Mouse (Mus musculus): ENCODE measurements around the gene Eci3. TPM values are rescaled to one million over a fixed set of nuclear protein-coding genes. Genes with fewer than 3 reads are reported as not detected.
A peak's percentile ranks its signal among the peaks of the same experiment; 100 is the strongest.
"Not testable (repeated sequence)": the region's sequence is repeated elsewhere in the genome, so short reads cannot be mapped to it uniquely, and the experiment has no call there.

Eci3 gene
- polyA plus RNA-seq, 1 experiment from 2014 or later = 1.2 TPM

- not testable (repeated sequence) for H3K9ac ChIP-seq (ENCODE audit: low read depth, low read length); H3K4me3 ChIP-seq (ENCODE audit: low read depth, low read length); H3K4me2 ChIP-seq (replicated peaks; ENCODE audit: low read depth, low read length); DNase-seq (ENCODE audit: low spot score); H3K27me3 ChIP-seq (ENCODE audit: control insufficient read depth, insufficient read depth, low read length); H3K36me3 ChIP-seq (ENCODE audit: control insufficient read depth, insufficient read depth, low read length); H3K4me1 ChIP-seq (replicated peaks; ENCODE audit: control insufficient read depth, insufficient read depth, low read length); H3K27ac ChIP-seq (ENCODE audit: low read depth, low read length); ATAC-seq (ENCODE audit: low FRiP score); H3K9me3 ChIP-seq (ENCODE audit: control insufficient read depth, low read length)
- WGBS = 87% methylated on average over 3 of the region's 3 CpGs
Measured at GRCm38 (mm10) chr13:34958158-34958557, 5.5 kb downstream of the Eci3 start.

- Histone ChIP-seq H3K4me2 (replicated peaks; ENCODE audit: low read depth, low read length) (no peak overlapping the region), H3K9me3 (ENCODE audit: control insufficient read depth, low read length) (no peaks in the 10 kb centered on the region), H3K4me1 (replicated peaks; ENCODE audit: control insufficient read depth, insufficient read depth, low read length) (no peaks in the 10 kb centered on the region), H3K27ac (ENCODE audit: low read depth, low read length) (no peak overlapping the region), H3K4me3 (ENCODE audit: low read depth, low read length) (no peak overlapping the region), H3K27me3 (ENCODE audit: control insufficient read depth, insufficient read depth, low read length) (no peaks in the 10 kb centered on the region), H3K36me3 (ENCODE audit: control insufficient read depth, insufficient read depth, low read length) (no peaks in the 10 kb centered on the region), H3K9ac (ENCODE audit: low read depth, low read length) (no peak overlapping the region)
- ATAC-seq (ENCODE audit: low FRiP score) (no peak), DNase-seq (ENCODE audit: low spot score) (no peak)
- 85% methylated on average over 4 of the region's 4 CpGs for WGBS
Measured at GRCm38 (mm10) chr13:34956901-34957300, 6.7 kb downstream of the Eci3 start.

DNA sequence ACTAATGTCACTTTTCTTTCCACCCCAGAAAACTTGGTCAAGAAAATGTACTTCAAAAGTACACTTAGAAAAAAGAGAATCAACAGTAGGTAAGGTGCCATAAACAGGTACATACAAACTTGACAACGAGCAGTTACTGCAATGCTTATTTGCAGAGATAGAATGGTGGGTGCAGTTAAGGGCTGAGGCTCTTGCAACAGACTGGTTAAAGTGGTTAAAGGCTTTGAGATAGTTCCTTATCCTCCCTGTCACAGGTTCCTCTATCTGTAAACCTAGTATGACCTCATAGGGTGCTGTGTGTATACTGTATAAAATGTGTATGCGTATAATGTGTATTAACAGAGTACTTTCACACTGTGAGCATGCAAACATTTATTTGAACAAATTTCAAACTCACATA is 12.2 kb downstream of the Eci3 start:
- WGBS = 93% methylated on average over 2 of the region's 2 CpGs

GRCm38 (mm10) chr13:34942370-34942769 is 21.2 kb downstream of the Eci3 start:
- Histone ChIP-seq H3K4me1 (replicated peaks; ENCODE audit: control insufficient read depth, insufficient read depth, low read length) (no peaks in the 10 kb centered on the region), H3K27ac (ENCODE audit: low read depth, low read length) (no peak overlapping the region), H3K4me3 (ENCODE audit: low read depth, low read length) (no peak overlapping the region), H3K4me2 (replicated peaks; ENCODE audit: low read depth, low read length) (no peak overlapping the region), H3K9me3 (ENCODE audit: control insufficient read depth, low read length) (no peaks in the 10 kb centered on the region), H3K9ac (ENCODE audit: low read depth, low read length) (no peak overlapping the region), H3K36me3 (ENCODE audit: control insufficient read depth, insufficient read depth, low read length) (no peaks in the 10 kb centered on the region), H3K27me3 (ENCODE audit: control insufficient read depth, insufficient read depth, low read length) (no peaks in the 10 kb centered on the region)
- DNase-seq (ENCODE audit: low spot score) (no peak), ATAC-seq (ENCODE audit: low FRiP score) (no peak)

More for the DNA sequence above, 12.2 kb downstream of the Eci3 start:
- not testable (repeated sequence) for H3K9me3 ChIP-seq (ENCODE audit: control insufficient read depth, low read length); ATAC-seq (ENCODE audit: low FRiP score); H3K36me3 ChIP-seq (ENCODE audit: control insufficient read depth, insufficient read depth, low read length); H3K4me2 ChIP-seq (replicated peaks; ENCODE audit: low read depth, low read length); H3K4me1 ChIP-seq (replicated peaks; ENCODE audit: control insufficient read depth, insufficient read depth, low read length); H3K27me3 ChIP-seq (ENCODE audit: control insufficient read depth, insufficient read depth, low read length); H3K9ac ChIP-seq (ENCODE audit: low read depth, low read length); H3K27ac ChIP-seq (ENCODE audit: low read depth, low read length); DNase-seq (ENCODE audit: low spot score); H3K4me3 ChIP-seq (ENCODE audit: low read depth, low read length)

DNA sequence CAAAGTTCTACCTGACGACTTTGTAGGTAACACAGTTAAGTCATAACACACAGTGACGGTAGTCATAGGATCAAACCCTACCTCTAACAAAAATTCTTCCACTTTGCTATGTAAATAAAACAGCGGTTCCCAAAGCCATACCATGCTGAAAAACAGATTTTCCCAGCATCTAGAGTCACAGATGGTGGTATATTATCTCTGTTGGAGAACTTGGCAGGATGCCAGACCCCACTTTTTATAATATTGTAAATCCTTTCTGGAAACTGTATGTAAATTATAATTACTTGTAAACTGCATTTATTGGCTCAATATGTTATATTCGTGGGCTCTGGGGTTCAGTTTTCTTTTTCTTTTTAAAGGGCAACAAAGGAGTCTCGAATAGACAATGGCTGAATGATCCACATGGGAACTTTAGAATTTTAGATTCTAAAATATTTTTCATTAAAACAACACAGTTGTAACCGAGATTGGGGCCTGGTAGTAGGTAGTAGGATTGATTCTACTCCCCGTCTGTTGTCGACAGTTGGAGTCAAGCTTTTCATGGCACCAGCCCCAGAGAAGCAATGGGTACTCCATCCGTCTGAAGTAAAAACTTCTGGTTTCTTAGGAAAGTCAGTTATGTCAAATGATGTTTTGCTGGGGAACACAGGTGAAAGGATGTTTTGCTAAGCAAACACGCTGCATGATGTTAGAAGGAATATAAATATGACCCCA is 28.5 kb downstream of the Eci3 start:
- no peak overlapping the region for H3K4me2 ChIP-seq (replicated peaks; ENCODE audit: low read depth, low read length)
- H3K4me1 ChIP-seq (replicated peaks; ENCODE audit: control insufficient read depth, insufficient read depth, low read length) = no peaks in the 10 kb centered on the region
- 83% methylated on average over 10 of the region's 10 CpGs for WGBS
- DNase-seq (ENCODE audit: low spot score) (no peak), ATAC-seq (ENCODE audit: low FRiP score) (no peak)
- no peak overlapping the region for H3K27ac ChIP-seq (ENCODE audit: low read depth, low read length)
- H3K9ac ChIP-seq (ENCODE audit: low read depth, low read length) = no peak overlapping the region
- no peak overlapping the region for H3K4me3 ChIP-seq (ENCODE audit: low read depth, low read length)
- no peaks in the 10 kb centered on the region for H3K9me3 ChIP-seq (ENCODE audit: control insufficient read depth, low read length)
- no peaks in the 10 kb centered on the region for H3K36me3 ChIP-seq (ENCODE audit: control insufficient read depth, insufficient read depth, low read length)
- no peaks in the 10 kb centered on the region for H3K27me3 ChIP-seq (ENCODE audit: control insufficient read depth, insufficient read depth, low read length)

GRCm38 (mm10) chr13:34924210-34924609 is 39.4 kb downstream of the Eci3 start, which contains the start of the genes Fam217a and 4933417A18Rik:
Fam217a (minus strand) TSS chr13:34924310.
4933417A18Rik (plus strand) TSS chr13:34924409.
- no peak within 1 kb of the TSS for H3K4me2 ChIP-seq (replicated peaks; ENCODE audit: low read depth, low read length)

GRCm38 (mm10) chr13:34916520-34917167 is 47.0 kb downstream of the Eci3 start:
- Histone ChIP-seq H3K27me3 (ENCODE audit: control insufficient read depth, insufficient read depth, low read length) (no peaks in the 10 kb centered on the region), H3K9me3 (ENCODE audit: control insufficient read depth, low read length) (no peaks in the 10 kb centered on the region), H3K4me3 (ENCODE audit: low read depth, low read length) (peak overlapping the region; percentile 8; the same call in 1 of the 2 replicates), H3K27ac (ENCODE audit: low read depth, low read length) (no peak overlapping the region), H3K4me1 (replicated peaks; ENCODE audit: control insufficient read depth, insufficient read depth, low read length) (peaks cover 2% of the 10 kb centered on the region; the same call in 1 of the 2 replicates), H3K9ac (ENCODE audit: low read depth, low read length) (no peak overlapping the region), H3K4me2 (replicated peaks; ENCODE audit: low read depth, low read length) (peak overlapping the region; percentile 49), H3K36me3 (ENCODE audit: control insufficient read depth, insufficient read depth, low read length) (no peaks in the 10 kb centered on the region)
- peak; percentile 39 for DNase-seq (ENCODE audit: low spot score)
- WGBS = 18% methylated on average over 36 of the region's 37 CpGs
- ATAC-seq (ENCODE audit: low FRiP score) = peak; percentile 30; the same call in 1 of the 2 replicates

More at GRCm38 (mm10) chr13:34924210-34924609, 39.4 kb downstream of the Eci3 start, which contains the start of the genes Fam217a and 4933417A18Rik:
- Histone ChIP-seq H3K27ac (ENCODE audit: low read depth, low read length) (no peak within 1 kb of the TSS), H3K9me3 (ENCODE audit: control insufficient read depth, low read length) (no peaks in the 10 kb centered on the region), H3K36me3 (ENCODE audit: control insufficient read depth, insufficient read depth, low read length) (no peaks in the 10 kb centered on the region), H3K4me3 (ENCODE audit: low read depth, low read length) (no peak within 1 kb of the TSS), H3K9ac (ENCODE audit: low read depth, low read length) (no peak within 1 kb of the TSS), H3K4me1 (replicated peaks; ENCODE audit: control insufficient read depth, insufficient read depth, low read length) (no peaks in the 10 kb centered on the region), H3K27me3 (ENCODE audit: control insufficient read depth, insufficient read depth, low read length) (no peaks in the 10 kb centered on the region)
- ATAC-seq (ENCODE audit: low FRiP score) (no peak), DNase-seq (ENCODE audit: low spot score) (no peak)
- 82% methylated on average over 4 of the region's 4 CpGs for WGBS

- Histone ChIP-seq H3K9ac (ENCODE audit: low read depth, low read length) (no peak overlapping the region), H3K27ac (ENCODE audit: low read depth, low read length) (no peak overlapping the region), H3K27me3 (ENCODE audit: control insufficient read depth, insufficient read depth, low read length) (no peaks in the 10 kb centered on the region), H3K9me3 (ENCODE audit: control insufficient read depth, low read length) (no peaks in the 10 kb centered on the region), H3K36me3 (ENCODE audit: control insufficient read depth, insufficient read depth, low read length) (no peaks in the 10 kb centered on the region), H3K4me2 (replicated peaks; ENCODE audit: low read depth, low read length) (no peak overlapping the region), H3K4me1 (replicated peaks; ENCODE audit: control insufficient read depth, insufficient read depth, low read length) (peaks cover 2% of the 10 kb centered on the region; the same call in 1 of the 2 replicates), H3K4me3 (ENCODE audit: low read depth, low read length) (no peak overlapping the region)
- DNase-seq (ENCODE audit: low spot score) (no peak), ATAC-seq (ENCODE audit: low FRiP score) (no peak)
- 84% methylated on average over 9 of the region's 9 CpGs for WGBS
Measured at GRCm38 (mm10) chr13:34914614-34915013, 49.0 kb downstream of the Eci3 start.
